Comparison of ENCODE assay signal across 26 mouse cellular contexts in the genomic region with DNA sequence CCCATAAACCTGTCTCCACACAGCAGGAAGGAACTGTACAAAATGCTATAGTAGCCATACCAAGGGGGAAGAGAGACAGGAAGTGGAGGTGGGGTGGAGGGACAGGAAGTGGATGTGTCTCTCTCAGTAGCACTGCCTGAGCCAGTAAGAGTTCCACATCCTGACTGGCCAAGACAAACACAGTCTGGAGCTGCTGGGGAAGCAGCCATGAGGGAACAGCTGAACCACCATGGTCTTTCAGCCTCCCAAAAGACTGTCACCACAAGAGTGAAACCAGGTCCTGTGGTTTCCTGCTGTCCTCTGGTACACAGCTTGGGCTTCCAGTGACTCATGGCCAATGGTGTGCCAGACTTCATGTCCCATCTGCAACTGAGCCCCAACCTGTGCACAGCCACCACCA.
DNase-seq lines count a peak whose midpoint lies in the region; ATAC-seq and TF ChIP-seq lines count a peak whose summit lies in the region.
"Had no signal": no experiment of that assay in that cellular context is flagged by ENCODE, and none has a peak within 500 bp of the region (broad histone marks: within the 10 kb centered on the region; RNA-seq: fewer than 3 reads in every experiment).

No protein-coding gene starts in this region.

- TF ChIP-seq POLR2A in heart, adult 2 months (IDR thresholded peaks at IDR 0.05; ENCODE audit: insufficient read depth, low read depth, low read length) = no peak

- TF ChIP-seq CTCF in heart, adult 2 months (IDR thresholded peaks at IDR 0.05) = no peak

- no peak overlapping the region for H3K27ac ChIP-seq in heart, adult 2 months
- H3K27ac ChIP-seq in embryonic facial prominence, embryonic 10.5 days (replicated peaks) = 0 out of 2 replicates have a peak overlapping the region, but pooled peaks have one; percentile 4
- H3K27ac ChIP-seq: embryonic facial prominence, embryonic 12.5 days; embryonic facial prominence, embryonic 15.5 days; forebrain, embryonic 15.5 days; hindbrain, embryonic 12.5 days; hindbrain, embryonic 15.5 days had no signal

- DNase-seq in heart, adult 11 months = peak; percentile 86
- DNase-seq in heart, adult 2 months = no peak
- peak; percentile 4 for DNase-seq in Muller cell, postnatal 12 days (ENCODE audit: inconsistent ontology term)
- DNase-seq in embryonic facial prominence, embryonic 10.5 days (ENCODE audit: low spot score) = no peak
- no peak for DNase-seq in spleen, postnatal 10 days (ENCODE audit: low spot score in 2 of 2)
- DNase-seq: adrenal gland, adult 8-10 months; adrenal gland, postnatal 36 days; cerebellum, adult 11-12 months; cerebellum, adult 8-10 months; cerebellum, postnatal 10 days; cerebellum, postnatal 36 days; gastrocnemius, postnatal 25 days; heart, postnatal 14 days; heart, postnatal 4 days had no signal

- H3K27me3 ChIP-seq in heart, adult 2 months (ENCODE audit: control insufficient read depth, insufficient read depth, low read length) = no peaks in the 10 kb centered on the region
- H3K27me3 ChIP-seq in megakaryocyte, embryonic 14.5 days (replicated peaks) = no peaks in the 10 kb centered on the region
- H3K27me3 ChIP-seq in embryonic facial prominence, embryonic 10.5 days (replicated peaks; ENCODE audit: low read depth, poor library complexity, severe bottlenecking) = no peaks in the 10 kb centered on the region
- H3K27me3 ChIP-seq: embryonic facial prominence, embryonic 12.5 days; embryonic facial prominence, embryonic 15.5 days; forebrain, embryonic 15.5 days; heart, embryonic 12.5 days; hindbrain, embryonic 12.5 days; hindbrain, embryonic 15.5 days had no signal

- peaks cover 5% of the 10 kb centered on the region; the same call in 1 of the 2 replicates for H3K9me3 ChIP-seq in megakaryocyte, embryonic 14.5 days
- H3K9me3 ChIP-seq in embryonic facial prominence, embryonic 10.5 days = no peaks in the 10 kb centered on the region
- H3K9me3 ChIP-seq: embryonic facial prominence, embryonic 12.5 days; embryonic facial prominence, embryonic 15.5 days; forebrain, embryonic 15.5 days; heart, embryonic 12.5 days; hindbrain, embryonic 12.5 days; hindbrain, embryonic 15.5 days had no signal

- no peaks in the 10 kb centered on the region for H3K4me1 ChIP-seq in heart, adult 2 months (ENCODE audit: control insufficient read depth, insufficient read depth, low read length)
- H3K4me1 ChIP-seq in megakaryocyte, embryonic 14.5 days = peaks cover 5% of the 10 kb centered on the region
- H3K4me1 ChIP-seq in embryonic facial prominence, embryonic 10.5 days = peaks cover 4% of the 10 kb centered on the region; the same call in 1 of the 2 replicates
- H3K4me1 ChIP-seq: embryonic facial prominence, embryonic 12.5 days; embryonic facial prominence, embryonic 15.5 days; forebrain, embryonic 15.5 days; hindbrain, embryonic 12.5 days; hindbrain, embryonic 15.5 days had no signal

- no peaks in the 10 kb centered on the region for H3K79me2 ChIP-seq in heart, adult 2 months (replicated peaks; ENCODE audit: control insufficient read depth, insufficient read depth, low read length)

- no peak for ATAC-seq in megakaryocyte, adult 5-6 weeks (ENCODE audit: poor library complexity, severe bottlenecking)
- ATAC-seq in cerebellum, adult (ENCODE audit: insufficient number of reproducible peaks, low FRiP score, low TSS enrichment) = no peak
- ATAC-seq: activated CD4-positive, CD25-positive, alpha-beta regulatory T cell, adult 4 months; CD4-positive, CD25-positive, alpha-beta regulatory T cell, adult 4 months; forebrain, embryonic 15.5 days; intestine, postnatal 0 days had no signal

- H3K9ac ChIP-seq in heart, adult 2 months (ENCODE audit: low read depth, low read length) = no peak overlapping the region
- H3K9ac ChIP-seq: embryonic facial prominence, embryonic 12.5 days; embryonic facial prominence, embryonic 15.5 days; forebrain, embryonic 15.5 days; heart, embryonic 12.5 days; hindbrain, embryonic 12.5 days; hindbrain, embryonic 15.5 days had no signal

- intact Hi-C loops in heart, adult 2 months (cut with DNase I) = no loop called here

- no peak for TF ChIP-seq EP300 in heart, adult 2 months (IDR thresholded peaks at IDR 0.05; ENCODE audit: insufficient read depth, low read depth, low read length)

- H3K36me3 ChIP-seq in heart, adult 2 months (ENCODE audit: control insufficient read depth, insufficient read depth, low read length) = no peaks in the 10 kb centered on the region
- H3K36me3 ChIP-seq in megakaryocyte, embryonic 14.5 days (replicated peaks; ENCODE audit: low read length) = no peaks in the 10 kb centered on the region
- H3K36me3 ChIP-seq in embryonic facial prominence, embryonic 10.5 days (replicated peaks) = no peaks in the 10 kb centered on the region
- H3K36me3 ChIP-seq: embryonic facial prominence, embryonic 12.5 days; embryonic facial prominence, embryonic 15.5 days; forebrain, embryonic 15.5 days; heart, embryonic 12.5 days; hindbrain, embryonic 12.5 days; hindbrain, embryonic 15.5 days had no signal

- H3K4me3 ChIP-seq in heart, adult 2 months = no peak overlapping the region
- H3K4me3 ChIP-seq in megakaryocyte, embryonic 14.5 days (replicated peaks) = peak overlapping the region; percentile 51
- no peak overlapping the region for H3K4me3 ChIP-seq in embryonic facial prominence, embryonic 10.5 days
- H3K4me3 ChIP-seq: embryonic facial prominence, embryonic 12.5 days; embryonic facial prominence, embryonic 15.5 days; forebrain, embryonic 15.5 days; heart, embryonic 12.5 days; hindbrain, embryonic 12.5 days; hindbrain, embryonic 15.5 days had no signal

Comparison
In these comparisons a context has a peak if more than half of its experiments do, and no peak if none do; other contexts are left out.
1. DNase-seq: peak in heart, adult 11 months (single experiment) and Muller cell, postnatal 12 days (single experiment); none in heart, adult 2 months (0 of 2), embryonic facial prominence, embryonic 10.5 days (single experiment) and spleen, postnatal 10 days (0 of 2).